Mouse (Mus musculus) stomach, embryonic 16.5 days (tissue): ENCODE measurements around the gene Tex13c3. TPM values are rescaled to one million over a fixed set of nuclear protein-coding genes. Genes with fewer than 3 reads are reported as not detected.
"Not testable (repeated sequence)": the region's sequence is repeated elsewhere in the genome, so short reads cannot be mapped to it uniquely, and the experiment has no call there.

ENCODE experiments used
- ATAC-seq: fragments of 200-750 bp; cut with Nextera tagmentation; 2 replicates; pipeline ENCODE4 v1.8.0; 2017; ENCODE audit warnings: moderate number of reproducible peaks, moderate TSS enrichment; ENCODE audit not compliant: insufficient read depth, low FRiP score
- H3K27ac ChIP-seq: fragments of 300-500 bp; sonication (generic); 2 replicates; pipeline ENCODE4 v1.5.1; 2014; ENCODE audit warnings: low read length
- H3K27me3 ChIP-seq: fragments of 300-500 bp; sonication (generic); 2 replicates; pipeline ENCODE4 v1.6.1; 2014; ENCODE audit warnings: low read length, control low read depth, mixed read lengths; ENCODE audit not compliant: control insufficient read depth, insufficient read depth
- H3K36me3 ChIP-seq: fragments of 300-500 bp; sonication (generic); 2 replicates; pipeline ENCODE4 v1.6.1; 2014; ENCODE audit warnings: low read length; ENCODE audit not compliant: control insufficient read depth, insufficient read depth
- H3K4me1 ChIP-seq: fragments of 300-500 bp; sonication (generic); 2 replicates; pipeline ENCODE4 v1.6.1; 2014; ENCODE audit warnings: low read length, control low read depth, mixed read lengths; ENCODE audit not compliant: control insufficient read depth, insufficient read depth
- H3K4me2 ChIP-seq: fragments of 300-500 bp; sonication (generic); 2 replicates; pipeline ENCODE4 v1.6.1; 2014; ENCODE audit warnings: low read depth, low read length, mixed read lengths
- H3K4me3 ChIP-seq: fragments of 300-500 bp; sonication (generic); replicated peaks from 2 replicates; pipeline ENCODE4 v1.5.1; 2014; ENCODE audit warnings: mild to moderate bottlenecking, low read length
- H3K9ac ChIP-seq: fragments of 300-500 bp; sonication (generic); 2 replicates; pipeline ENCODE4 v1.6.1; 2014; ENCODE audit warnings: low read length
- H3K9me3 ChIP-seq: fragments of 300-500 bp; sonication (generic); replicated peaks from 2 replicates; pipeline ENCODE4 v1.6.1; 2016; ENCODE audit warnings: low read length, control low read depth; ENCODE audit not compliant: control insufficient read depth
- WGBS: fragments of 180-500 bp; shearing (Covaris S2); extraction: QIAGEN DNeasy Blood & Tissue Kit; methylation state at CpG from one replicate; pipeline ENCODE4 v1.1.7; 2014; 5-methylcytosine and 5-hydroxymethylcytosine counted together
- polyA plus RNA-seq: library from polyadenylated mRNA; unstranded; fragments of >200 nt; fragmentation: Nextera tagmentation; extraction: Ambion mirVana; gene quantifications from 2 replicates; pipeline ENCODE4 v1.2.1, GENCODE M21; 2015

The Tex13c3 gene
- not detected in 2 replicates for polyA plus RNA-seq

GRCm38 (mm10) chrX:19481219-19481618 lies at the start of gene Tex13c3:
Gene Tex13c3 (minus strand): TSS chrX:19481319.
- H3K9me3 ChIP-seq, H3K4me3 ChIP-seq, H3K36me3 ChIP-seq, H3K27ac ChIP-seq, H3K4me2 ChIP-seq, ATAC-seq, H3K9ac ChIP-seq, H3K27me3 ChIP-seq, H3K4me1 ChIP-seq: not testable (repeated sequence)
- 89% methylated on average over 5 of the region's 5 CpGs for WGBS

GRCm38 (mm10) chrX:19489731-19490130 lies 8.6 kb upstream of the Tex13c3 start:
- H3K4me3 ChIP-seq = no peak overlapping the region
- H3K27me3 ChIP-seq = no peaks in the 10 kb centered on the region
- WGBS = 74% methylated on average over 4 of the region's 4 CpGs
- H3K9me3 ChIP-seq = no peaks in the 10 kb centered on the region
- no peak overlapping the region for H3K4me2 ChIP-seq
- no peaks in the 10 kb centered on the region for H3K36me3 ChIP-seq
- H3K27ac ChIP-seq = no peak overlapping the region
- H3K4me1 ChIP-seq = no peaks in the 10 kb centered on the region
- H3K9ac ChIP-seq = no peak overlapping the region
- no peak for ATAC-seq
